Mouse (Mus musculus) spleen, adult 12 weeks (tissue): ENCODE data around the gene Erlin1.

Experiments used
- DNase-seq: peaks from one replicate; pipeline ENCODE4 v3.0.0; 2022; ENCODE audit warnings: low spot score

Erlin1 gene

GRCm38 (mm10) chr19:44060226-44060625 is 9.4 kb downstream of the Erlin1 start:
- no peak for DNase-seq

DNA sequence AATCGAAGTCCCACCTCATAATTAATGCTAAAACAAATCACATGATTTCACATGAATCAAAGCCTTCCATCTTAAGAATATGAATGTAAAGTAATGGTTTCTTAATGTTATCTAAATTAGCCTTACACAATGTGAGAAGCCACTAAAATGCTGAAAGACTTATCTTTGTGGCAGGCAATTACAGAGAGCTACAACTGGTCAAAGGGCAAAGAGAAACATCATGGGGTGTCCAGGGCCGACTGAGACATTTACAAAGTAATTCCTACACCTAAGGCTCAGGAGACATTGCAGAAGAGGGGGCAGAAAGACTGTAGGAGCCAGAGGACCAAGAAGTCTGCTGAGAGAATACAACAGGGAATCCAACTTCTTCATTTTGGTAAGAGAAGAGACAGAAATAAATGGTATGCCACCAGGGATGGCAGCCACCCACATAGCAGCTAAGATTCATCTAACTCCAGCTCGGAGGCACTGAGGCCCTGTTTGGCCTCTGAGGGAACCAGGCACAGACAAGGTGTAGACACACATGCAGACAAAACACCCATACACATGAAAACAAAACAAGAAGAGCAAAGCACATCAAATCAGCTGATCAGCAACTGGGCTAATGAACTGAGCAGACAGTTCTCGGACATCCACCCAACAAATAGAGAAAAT is 14.3 kb downstream of the Erlin1 start:
- no peak for DNase-seq

GRCm38 (mm10) chr19:44050388-44050787 is 19.2 kb downstream of the Erlin1 start:
- DNase-seq: no peak

- no peak for DNase-seq
These were observed 20.3 kb downstream of the Erlin1 start for GRCm38 (mm10) chr19:44049282-44049681.

GRCm38 (mm10) chr19:44045847-44046246 is 23.7 kb downstream of the Erlin1 start:
- DNase-seq: no peak

- no peak for DNase-seq
These were observed 27.5 kb downstream of the Erlin1 start for GRCm38 (mm10) chr19:44042121-44042520.

DNA sequence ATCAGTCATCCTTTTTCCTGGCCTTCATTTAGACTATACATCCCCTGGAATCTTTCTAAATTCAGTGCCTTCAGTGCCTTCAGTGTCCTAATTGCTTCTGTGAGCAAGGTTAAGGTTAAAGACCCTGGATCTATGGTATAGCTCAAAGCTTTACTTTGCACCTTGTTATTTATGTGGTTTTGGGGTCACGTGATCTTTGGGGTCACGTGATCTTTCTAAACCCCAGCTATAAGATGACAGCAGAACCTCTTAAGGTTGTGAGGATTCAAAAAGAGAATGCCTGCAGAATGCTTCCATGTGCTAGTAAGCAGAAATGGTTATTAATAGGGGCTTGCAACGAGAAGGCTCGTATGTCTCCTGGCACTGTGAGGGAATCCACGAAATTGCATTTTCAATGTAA is 36.2 kb downstream of the Erlin1 start:
- no peak for DNase-seq

DNA sequence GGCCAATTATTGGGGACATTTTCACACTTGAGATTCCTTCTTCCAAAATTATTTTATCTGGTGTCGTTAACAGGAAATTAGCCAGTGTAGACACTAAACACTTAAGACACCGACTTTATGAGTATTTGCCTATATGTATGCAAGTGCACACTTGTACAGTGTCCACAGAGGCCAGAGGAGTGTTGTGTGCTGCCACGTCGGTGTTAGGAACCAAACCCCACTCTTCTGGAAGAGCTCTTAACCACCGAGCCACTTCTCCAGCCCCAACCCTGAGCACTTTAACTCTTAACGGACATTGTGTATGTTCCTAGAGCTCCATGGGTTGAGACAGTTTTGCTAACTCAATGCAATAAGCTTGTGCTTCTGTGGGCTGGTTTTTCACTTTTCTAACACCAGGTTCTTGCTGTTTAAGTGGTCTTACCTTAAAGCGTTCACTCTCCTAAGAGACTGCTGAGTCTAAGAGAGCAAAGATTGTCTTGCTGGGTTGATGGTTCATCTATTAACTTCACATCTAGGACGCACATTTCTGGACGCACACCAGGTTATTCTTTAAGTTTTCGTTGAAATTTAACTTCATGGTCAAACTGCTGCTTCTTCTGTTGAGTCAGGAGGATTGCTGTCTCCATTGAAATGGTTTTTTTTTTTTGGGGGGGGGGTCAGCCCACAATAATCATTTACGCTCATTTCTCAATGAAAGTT is 37.4 kb downstream of the Erlin1 start:
- no peak for DNase-seq

- no peak for DNase-seq
These were observed 39.6 kb downstream of the Erlin1 start for GRCm38 (mm10) chr19:44030024-44030423.

DNA sequence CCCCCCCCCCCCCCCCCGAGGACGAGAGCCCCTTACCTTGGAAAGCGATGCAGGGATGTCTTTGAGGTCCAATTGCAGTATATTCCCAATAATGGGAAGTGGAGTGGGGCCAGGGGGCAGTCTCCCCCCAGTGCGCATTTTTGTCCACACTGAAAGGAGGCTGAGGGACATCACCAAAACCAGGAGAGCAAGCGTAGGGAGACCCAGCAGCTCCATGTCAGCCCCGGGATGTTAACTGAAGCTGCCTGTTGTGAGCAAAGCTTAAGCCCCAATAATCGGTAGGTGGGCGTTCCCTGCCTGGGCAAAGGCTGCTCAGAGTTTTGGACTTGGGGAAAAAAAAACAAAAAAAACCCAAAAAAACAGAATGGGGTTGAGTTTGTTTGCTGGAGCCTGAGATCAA is 40.6 kb downstream of the Erlin1 start, which contains the start of gene Cyp2c23:
Cyp2c23 (minus strand) TSS at position 237 of the 400 bp plus-strand sequence.
- no peak for DNase-seq

DNA sequence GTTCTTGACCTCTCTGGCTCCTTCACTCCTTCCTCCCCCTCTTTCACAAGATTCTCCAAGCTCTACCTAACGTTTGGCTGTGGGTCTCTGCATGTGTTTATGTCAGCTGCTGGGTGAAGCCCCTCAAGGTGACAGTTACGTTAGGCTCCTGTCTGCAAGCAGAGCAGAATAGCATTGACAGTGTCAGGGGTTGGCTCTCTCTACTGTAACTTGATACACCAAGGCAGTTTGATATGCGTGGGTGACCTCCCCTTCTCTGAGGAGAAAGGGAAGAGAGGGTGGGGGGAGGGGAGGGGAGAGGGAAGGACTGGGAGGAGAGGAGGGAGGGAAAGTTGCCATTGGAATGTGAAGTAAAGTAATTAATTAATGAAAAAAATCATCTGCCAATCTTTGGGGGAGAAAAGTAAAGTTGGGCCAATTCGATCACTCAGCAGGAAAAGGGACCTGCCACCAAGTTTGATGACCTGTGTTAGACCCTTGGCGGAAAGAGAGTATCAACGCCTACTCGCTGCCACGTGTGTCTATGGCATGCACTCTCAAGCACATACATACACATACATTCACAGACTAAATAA is 42.5 kb downstream of the Erlin1 start:
- DNase-seq: no peak

DNA sequence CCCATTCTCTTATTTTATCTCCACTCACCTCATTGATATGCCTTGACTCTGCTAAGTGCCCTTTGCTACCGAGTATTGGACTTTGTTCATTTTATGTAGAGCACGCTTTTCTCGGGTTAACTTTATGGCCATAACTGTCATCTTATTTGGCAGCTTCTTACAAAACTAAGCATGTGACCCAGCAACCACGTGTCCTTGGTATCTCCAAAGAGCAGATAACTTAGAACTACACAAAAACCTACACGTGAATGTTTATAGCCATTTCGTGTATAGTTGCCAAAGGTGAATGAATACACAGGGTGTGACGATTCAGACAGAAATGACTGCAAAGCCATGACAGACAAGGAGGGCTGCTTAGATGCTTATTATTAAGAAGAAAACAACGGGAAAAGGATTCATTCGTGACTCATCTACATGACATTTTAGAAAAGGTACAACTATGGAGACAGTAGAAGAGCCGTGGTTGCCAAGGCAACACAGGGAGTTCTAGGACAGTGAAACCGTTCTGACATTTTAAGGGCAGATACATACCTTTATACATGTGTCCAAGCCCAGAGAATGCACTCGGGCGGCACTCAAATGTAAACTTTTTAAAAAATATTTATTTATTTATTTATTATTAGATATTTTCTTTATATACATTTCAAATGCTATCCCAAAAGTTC is 44.5 kb downstream of the Erlin1 start:
- no peak for DNase-seq

DNA sequence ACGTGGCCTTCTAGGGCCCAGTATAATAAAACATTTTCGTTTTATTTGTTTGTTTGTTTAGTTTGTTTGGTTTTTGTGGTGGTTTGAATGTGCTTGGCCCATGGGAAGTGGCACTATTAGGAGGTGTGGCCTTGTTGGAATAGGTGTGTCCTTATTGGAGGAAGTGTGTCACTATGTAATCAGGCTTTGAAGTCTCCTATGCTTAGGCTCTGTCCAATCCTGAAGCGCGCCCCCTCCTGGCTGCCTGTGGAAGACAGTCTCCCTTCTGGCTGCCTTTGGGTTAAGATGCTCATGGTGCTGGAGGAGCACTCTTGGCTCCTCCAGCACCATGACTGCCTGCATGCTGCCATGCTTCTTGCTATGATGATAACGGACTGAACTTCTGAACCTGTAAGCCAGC is 46.5 kb downstream of the Erlin1 start:
- DNase-seq: no peak

GRCm38 (mm10) chr19:44021502-44021901 is 48.1 kb downstream of the Erlin1 start:
- DNase-seq: no peak

DNA sequence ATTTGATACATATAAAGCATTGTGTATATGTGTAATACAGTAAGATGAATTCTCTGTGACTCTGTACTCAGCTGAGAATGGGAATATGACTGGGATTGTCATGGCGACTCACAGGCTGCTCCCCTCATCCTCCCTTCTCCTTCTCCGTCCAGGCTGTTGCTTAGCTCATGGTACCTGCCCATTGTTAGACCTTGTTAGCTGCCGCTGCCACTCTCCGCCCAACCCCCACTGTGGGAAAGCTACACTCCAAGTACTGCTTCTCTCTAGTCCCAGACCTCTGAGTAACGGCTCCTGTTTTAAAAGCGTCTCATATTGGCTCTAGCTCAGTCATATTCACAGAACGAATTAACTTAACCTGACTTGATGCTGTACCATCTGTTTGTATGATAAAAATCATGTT is 49.8 kb downstream of the Erlin1 start:
- no peak for DNase-seq

DNA sequence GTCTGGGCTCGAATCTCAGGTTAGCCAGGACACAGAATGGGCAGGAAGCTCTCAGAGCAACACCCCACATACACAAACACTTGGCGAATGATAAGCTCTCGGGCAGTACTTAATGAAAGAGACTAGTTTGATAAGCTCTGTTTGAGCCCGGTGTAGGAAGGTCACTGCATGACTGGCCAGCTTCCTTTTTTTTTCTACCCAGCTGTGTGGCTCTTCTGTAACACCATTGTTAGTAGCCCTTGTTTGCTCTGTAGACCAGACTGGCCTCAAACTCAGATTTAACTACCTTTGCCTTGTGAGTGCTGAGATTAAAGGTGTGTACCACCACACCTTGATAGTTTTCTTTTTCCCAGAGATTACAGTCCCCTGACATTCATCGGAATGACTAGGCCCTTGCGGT is 55.7 kb downstream of the Erlin1 start:
- no peak for DNase-seq

GRCm38 (mm10) chr19:44008784-44009183 is 60.8 kb downstream of the Erlin1 start:
- no peak for DNase-seq

GRCm38 (mm10) chr19:44007186-44007585 is 62.4 kb downstream of the Erlin1 start:
- no peak for DNase-seq

GRCm38 (mm10) chr19:44005025-44005424 is 64.6 kb downstream of the Erlin1 start:
- DNase-seq: no peak

- DNase-seq: no peak
These were observed 65.3 kb downstream of the Erlin1 start for GRCm38 (mm10) chr19:44004261-44004660.

- DNase-seq: no peak
These were observed 68.9 kb downstream of the Erlin1 start for GRCm38 (mm10) chr19:44000720-44001119.

DNA sequence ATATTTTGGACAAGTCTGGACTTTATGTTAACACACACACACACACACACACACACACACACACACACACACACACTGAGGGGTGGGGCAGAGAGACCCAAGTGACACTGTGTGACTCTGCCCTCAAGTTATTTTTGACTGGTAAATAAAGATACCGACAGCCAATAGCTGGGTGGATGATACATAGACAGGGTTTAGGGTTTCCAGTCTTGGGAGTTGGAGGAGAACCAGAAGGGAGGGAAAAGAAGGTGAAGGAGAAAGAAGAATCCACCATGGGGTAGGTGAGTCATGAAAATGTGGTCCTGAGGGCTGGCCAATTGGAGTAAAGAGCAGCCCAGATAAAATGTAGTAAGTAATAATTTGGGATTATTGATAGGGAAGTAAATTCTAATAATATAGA is 69.5 kb downstream of the Erlin1 start:
- no peak for DNase-seq
